Mouse (Mus musculus): Measurements from ENCODE around the gene Pcyt1a. TPM values are rescaled to one million over a fixed set of nuclear protein-coding genes. Genes with fewer than 3 reads are reported as not detected.

The Pcyt1a gene
- polyA plus RNA-seq, 1 experiment: 27.0 TPM

DNA sequence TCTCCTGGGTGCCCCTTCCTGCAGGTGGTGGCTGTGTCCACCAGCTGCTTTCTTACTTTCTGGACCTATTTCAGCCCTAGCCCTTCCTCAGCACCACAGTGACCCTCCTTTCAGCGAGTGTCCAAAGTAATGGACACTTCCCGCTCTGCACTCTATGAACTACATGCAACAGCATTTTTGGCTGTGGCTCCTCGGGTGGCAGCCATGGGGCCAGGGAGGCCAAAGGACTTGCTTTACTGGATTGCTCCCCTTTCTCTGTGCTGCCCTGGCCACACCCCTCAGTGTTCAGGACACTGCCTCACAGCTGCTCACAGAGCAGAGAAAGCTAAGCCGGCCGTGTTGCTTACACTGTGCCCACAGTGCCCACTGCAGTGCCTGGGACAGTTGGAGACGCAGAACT lies 72.9 kb downstream of the Pcyt1a start:
- Histone ChIP-seq H3K27ac (ENCODE audit: insufficient read depth, low read length) (no peak overlapping the region), H3K4me3 (ENCODE audit: insufficient read depth, low read length) (no peak overlapping the region), H3K4me1 (ENCODE audit: control insufficient read depth, insufficient read depth, low read length) (no peaks in the 10 kb centered on the region)
- no peak for TF ChIP-seq POLR2A (IDR thresholded peaks at IDR 0.05; ENCODE audit: extremely low read depth, insufficient read depth, low read length)
- no peak for TF ChIP-seq CTCF (IDR thresholded peaks at IDR 0.05; ENCODE audit: extremely low read depth, insufficient read depth, low read length)

DNA sequence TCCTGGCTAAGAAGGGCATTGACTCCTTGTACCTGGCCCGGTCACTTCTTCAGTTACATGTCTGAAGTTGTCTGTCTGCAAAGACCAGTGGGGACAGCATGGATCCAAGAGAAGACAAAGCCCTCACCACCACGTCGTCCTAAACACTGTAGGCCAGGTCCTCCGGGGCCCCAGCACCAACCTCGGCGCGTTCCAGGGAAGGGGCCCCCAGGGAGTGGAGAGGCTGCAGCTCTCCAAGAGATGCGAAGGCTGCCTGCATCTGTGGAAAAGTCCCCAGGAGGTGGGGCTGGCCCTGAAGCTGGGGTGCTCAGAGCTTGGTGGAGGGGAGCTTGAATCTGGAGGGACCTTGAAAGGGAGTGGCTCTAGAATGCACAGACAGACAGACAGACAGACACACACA lies 75.6 kb downstream of the Pcyt1a start:
- no peak overlapping the region for H3K27ac ChIP-seq (ENCODE audit: insufficient read depth, low read length)
- H3K4me1 ChIP-seq (ENCODE audit: control insufficient read depth, insufficient read depth, low read length): no peaks in the 10 kb centered on the region
- H3K4me3 ChIP-seq (ENCODE audit: insufficient read depth, low read length): no peak overlapping the region
- TF ChIP-seq POLR2A (IDR thresholded peaks at IDR 0.05; ENCODE audit: extremely low read depth, insufficient read depth, low read length) (no peak), CTCF (IDR thresholded peaks at IDR 0.05; ENCODE audit: extremely low read depth, insufficient read depth, low read length) (no peak)

- TF ChIP-seq CTCF (IDR thresholded peaks at IDR 0.05; ENCODE audit: extremely low read depth, insufficient read depth, low read length) (no peak), POLR2A (IDR thresholded peaks at IDR 0.05; ENCODE audit: extremely low read depth, insufficient read depth, low read length) (no peak)
- Histone ChIP-seq H3K4me3 (ENCODE audit: insufficient read depth, low read length) (no peak overlapping the region), H3K4me1 (ENCODE audit: control insufficient read depth, insufficient read depth, low read length) (no peaks in the 10 kb centered on the region), H3K27ac (ENCODE audit: insufficient read depth, low read length) (no peak overlapping the region)
Measured at GRCm38 (mm10) chr16:32506868-32507267, 76.1 kb downstream of the Pcyt1a start.

- H3K4me3 ChIP-seq (ENCODE audit: insufficient read depth, low read length): no peak overlapping the region
- TF ChIP-seq CTCF (IDR thresholded peaks at IDR 0.05; ENCODE audit: extremely low read depth, insufficient read depth, low read length) (peak; percentile 94), POLR2A (IDR thresholded peaks at IDR 0.05; ENCODE audit: extremely low read depth, insufficient read depth, low read length) (no peak)
- no peaks in the 10 kb centered on the region for H3K4me1 ChIP-seq (ENCODE audit: control insufficient read depth, insufficient read depth, low read length)
- H3K27ac ChIP-seq (ENCODE audit: insufficient read depth, low read length): no peak overlapping the region
Measured at GRCm38 (mm10) chr16:32507407-32507806, 76.7 kb downstream of the Pcyt1a start.

GRCm38 (mm10) chr16:32508035-32508434 lies 77.3 kb downstream of the Pcyt1a start:
- H3K4me3 ChIP-seq (ENCODE audit: insufficient read depth, low read length): no peak overlapping the region
- no peaks in the 10 kb centered on the region for H3K4me1 ChIP-seq (ENCODE audit: control insufficient read depth, insufficient read depth, low read length)
- H3K27ac ChIP-seq (ENCODE audit: insufficient read depth, low read length): no peak overlapping the region
- no peak for TF ChIP-seq POLR2A (IDR thresholded peaks at IDR 0.05; ENCODE audit: extremely low read depth, insufficient read depth, low read length)
- TF ChIP-seq CTCF (IDR thresholded peaks at IDR 0.05; ENCODE audit: extremely low read depth, insufficient read depth, low read length): no peak

GRCm38 (mm10) chr16:32508506-32509065 lies 77.9 kb downstream of the Pcyt1a start:
- Histone ChIP-seq H3K27ac (ENCODE audit: insufficient read depth, low read length) (no peak overlapping the region), H3K4me1 (ENCODE audit: control insufficient read depth, insufficient read depth, low read length) (no peaks in the 10 kb centered on the region)

DNA sequence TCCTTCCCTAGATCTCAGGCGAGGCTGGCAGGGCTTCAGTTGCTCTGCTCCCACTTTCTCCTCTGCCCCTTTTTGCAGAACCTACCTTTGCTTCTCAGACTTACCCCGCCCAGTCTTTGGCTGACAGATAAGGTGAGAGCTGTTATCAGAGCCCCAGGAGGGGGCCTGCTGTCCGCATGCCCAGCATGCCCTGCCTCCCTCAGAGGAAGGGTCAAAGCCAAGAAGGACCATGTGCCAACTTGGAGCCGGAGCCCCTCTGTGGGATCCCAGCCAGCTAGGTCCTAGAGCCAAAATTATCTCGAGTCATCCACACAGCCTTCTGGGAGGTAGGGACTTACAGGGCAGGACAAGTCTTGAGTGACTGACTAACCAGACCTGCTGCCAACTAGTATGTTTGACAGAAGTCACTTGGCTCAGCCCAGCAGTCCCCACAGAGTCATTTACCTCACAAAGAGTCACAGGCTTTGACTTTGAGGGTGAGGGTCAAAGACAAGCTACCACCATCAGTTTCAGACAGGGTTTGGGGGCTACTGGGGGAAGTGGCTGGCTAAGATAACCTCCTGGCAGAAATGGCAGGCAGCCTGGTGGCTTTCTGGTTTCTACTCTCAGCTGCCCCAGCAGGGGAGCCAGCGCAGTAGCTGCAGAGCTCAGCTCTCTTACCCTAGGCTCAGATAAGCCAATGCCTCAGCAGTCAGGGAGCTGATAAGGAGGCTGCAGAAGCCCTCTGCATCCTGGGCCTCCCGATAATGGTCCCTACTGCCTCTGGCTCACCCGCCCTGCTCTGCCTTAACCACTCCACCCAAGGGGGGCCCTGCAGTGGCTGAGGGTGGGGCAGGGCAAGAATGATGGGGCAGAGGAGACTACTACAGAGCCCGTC lies 78.6 kb downstream of the Pcyt1a start:
- Histone ChIP-seq H3K27ac (ENCODE audit: insufficient read depth, low read length) (no peak overlapping the region), H3K4me3 (ENCODE audit: insufficient read depth, low read length) (no peak overlapping the region), H3K4me1 (ENCODE audit: control insufficient read depth, insufficient read depth, low read length) (no peaks in the 10 kb centered on the region)
- TF ChIP-seq POLR2A (IDR thresholded peaks at IDR 0.05; ENCODE audit: extremely low read depth, insufficient read depth, low read length) (no peak), CTCF (IDR thresholded peaks at IDR 0.05; ENCODE audit: extremely low read depth, insufficient read depth, low read length) (no peak)

More at GRCm38 (mm10) chr16:32508506-32509065, 77.9 kb downstream of the Pcyt1a start:
- TF ChIP-seq CTCF (IDR thresholded peaks at IDR 0.05; ENCODE audit: extremely low read depth, insufficient read depth, low read length): no peak
- no peak for TF ChIP-seq POLR2A (IDR thresholded peaks at IDR 0.05; ENCODE audit: extremely low read depth, insufficient read depth, low read length)
- no peak overlapping the region for H3K4me3 ChIP-seq (ENCODE audit: insufficient read depth, low read length)

- H3K27ac ChIP-seq (ENCODE audit: insufficient read depth, low read length): no peak overlapping the region
- H3K4me1 ChIP-seq (ENCODE audit: control insufficient read depth, insufficient read depth, low read length): peaks cover 2% of the 10 kb centered on the region
- no peak for TF ChIP-seq POLR2A (IDR thresholded peaks at IDR 0.05; ENCODE audit: extremely low read depth, insufficient read depth, low read length)
- TF ChIP-seq CTCF (IDR thresholded peaks at IDR 0.05; ENCODE audit: extremely low read depth, insufficient read depth, low read length): no peak
- H3K4me3 ChIP-seq (ENCODE audit: insufficient read depth, low read length): no peak overlapping the region
Measured at GRCm38 (mm10) chr16:32510399-32511337, 79.9 kb downstream of the Pcyt1a start.

- peaks cover 5% of the 10 kb centered on the region for H3K4me1 ChIP-seq (ENCODE audit: control insufficient read depth, insufficient read depth, low read length)
- TF ChIP-seq POLR2A (IDR thresholded peaks at IDR 0.05; ENCODE audit: extremely low read depth, insufficient read depth, low read length) (no peak), CTCF (IDR thresholded peaks at IDR 0.05; ENCODE audit: extremely low read depth, insufficient read depth, low read length) (no peak)
- H3K4me3 ChIP-seq (ENCODE audit: insufficient read depth, low read length): no peak overlapping the region
- H3K27ac ChIP-seq (ENCODE audit: insufficient read depth, low read length): no peak overlapping the region
Measured at GRCm38 (mm10) chr16:32511338-32511734, 80.6 kb downstream of the Pcyt1a start.

Measured in cortical plate, adult 2 months (tissue).